Comparison of ENCODE assay signal across 9 mouse cellular contexts in genomic region chr2:103817145-103817895, GRCm38 (mm10). TPM values are rescaled to one million over a fixed set of nuclear protein-coding genes. Genes with fewer than 3 reads are reported as not detected.
DNase-seq lines count a peak whose midpoint lies in the region; ATAC-seq and TF ChIP-seq lines count a peak whose summit lies in the region.
"Had no signal": no experiment of that assay in that cellular context is flagged by ENCODE, and none has a peak within 500 bp of the region (broad histone marks: within the 10 kb centered on the region; RNA-seq: fewer than 3 reads in every experiment).

No protein-coding gene starts in this region.

- no peak overlapping the region for H3K4me3 ChIP-seq in kidney, embryonic 14.5 days (ENCODE audit: low read length)
- H3K4me3 ChIP-seq in intestine, embryonic 14.5 days (ENCODE audit: low read depth, low read length) = 0 out of 2 replicates have a peak overlapping the region, but pooled peaks have one; percentile 3
- H3K4me3 ChIP-seq in forebrain, postnatal 0 days (ENCODE audit: low read depth, low read length) = no peak overlapping the region
- H3K4me3 ChIP-seq: layer of hippocampus, adult 2 months had no signal

- no peaks in the 10 kb centered on the region for H3K4me1 ChIP-seq in kidney, embryonic 14.5 days (ENCODE audit: control insufficient read depth, insufficient read depth, low read length)
- H3K4me1 ChIP-seq in intestine, embryonic 14.5 days (replicated peaks; ENCODE audit: control insufficient read depth, insufficient read depth, low read length) = no peaks in the 10 kb centered on the region
- no peaks in the 10 kb centered on the region for H3K4me1 ChIP-seq in forebrain, postnatal 0 days (ENCODE audit: insufficient read depth)

- H3K27me3 ChIP-seq in kidney, embryonic 14.5 days (ENCODE audit: control insufficient read depth, insufficient read depth, low read length) = no peaks in the 10 kb centered on the region
- no peaks in the 10 kb centered on the region for H3K27me3 ChIP-seq in intestine, embryonic 14.5 days (replicated peaks; ENCODE audit: control insufficient read depth, insufficient read depth, low read length)
- H3K27me3 ChIP-seq in forebrain, postnatal 0 days (ENCODE audit: insufficient read depth, low read length) = no peaks in the 10 kb centered on the region

- no peak for DNase-seq in kidney, adult 8-10 months
- DNase-seq in brain, embryonic 14.5 days (ENCODE audit: low read depth) = peak; percentile 43
- no peak for DNase-seq in intestine, embryonic 14.5 days (ENCODE audit: low spot score)
- peak; percentile 68 for DNase-seq in mesoderm, embryonic 11.5 days (ENCODE audit: low read depth, low spot score)
- no peak for DNase-seq in cerebellum, adult 11-12 months
- DNase-seq in forebrain, postnatal 0 days = no peak
- DNase-seq in right cerebral cortex, adult 2 months (ENCODE audit: low spot score in 2 of 2) = no peak

- H3K36me3 ChIP-seq in kidney, embryonic 14.5 days (ENCODE audit: control insufficient read depth, insufficient read depth, low read length) = no peaks in the 10 kb centered on the region
- H3K36me3 ChIP-seq in intestine, embryonic 14.5 days (ENCODE audit: control insufficient read depth, insufficient read depth, low read length) = no peaks in the 10 kb centered on the region
- no peaks in the 10 kb centered on the region for H3K36me3 ChIP-seq in forebrain, postnatal 0 days (ENCODE audit: insufficient read depth)

- no peak overlapping the region for H3K9ac ChIP-seq in kidney, embryonic 14.5 days (ENCODE audit: low read depth, low read length)
- no peak overlapping the region for H3K9ac ChIP-seq in intestine, embryonic 14.5 days (ENCODE audit: low read length)
- H3K9ac ChIP-seq in forebrain, postnatal 0 days = no peak overlapping the region

- peak overlapping the region; percentile 22 for H3K4me2 ChIP-seq in kidney, embryonic 14.5 days (replicated peaks; ENCODE audit: low read depth, low read length)
- H3K4me2 ChIP-seq in intestine, embryonic 14.5 days (ENCODE audit: low read length) = peak overlapping the region; percentile 34
- no peak overlapping the region for H3K4me2 ChIP-seq in forebrain, postnatal 0 days (ENCODE audit: low read depth)

- 43% methylated on average over 6 of the region's 6 CpGs for WGBS in kidney, embryonic 14.5 days
- WGBS in intestine, embryonic 14.5 days = 31% methylated on average over 6 of the region's 6 CpGs
- 39% methylated on average over 6 of the region's 6 CpGs for WGBS in forebrain, postnatal 0 days

- TF ChIP-seq CTCF in brain, embryonic 14.5 days (IDR thresholded peaks at IDR 0.05; ENCODE audit: borderline replicate concordance, extremely low read depth, insufficient read depth, insufficient read length) = no peak
- no peak for TF ChIP-seq CTCF in forebrain, postnatal 0 days (IDR thresholded peaks at IDR 0.05; ENCODE audit: low read depth)

- H3K9me3 ChIP-seq in kidney, embryonic 14.5 days (ENCODE audit: control insufficient read depth, low read length) = no peaks in the 10 kb centered on the region
- H3K9me3 ChIP-seq in intestine, embryonic 14.5 days (ENCODE audit: control insufficient read depth, low read length) = no peaks in the 10 kb centered on the region
- no peaks in the 10 kb centered on the region for H3K9me3 ChIP-seq in forebrain, postnatal 0 days (ENCODE audit: low read length)

- H3K27ac ChIP-seq in kidney, embryonic 14.5 days (ENCODE audit: low read depth, low read length) = no peak overlapping the region
- H3K27ac ChIP-seq in intestine, embryonic 14.5 days (ENCODE audit: low read depth) = no peak overlapping the region
- H3K27ac ChIP-seq in forebrain, postnatal 0 days (ENCODE audit: low read depth, low read length) = no peak overlapping the region
- H3K27ac ChIP-seq: layer of hippocampus, adult 2 months had no signal

- ATAC-seq in kidney, embryonic 14.5 days (ENCODE audit: low FRiP score, low TSS enrichment) = no peak
- peak; percentile 71; the same call in 1 of the 2 replicates for ATAC-seq in intestine, embryonic 14.5 days (replicated peaks; ENCODE audit: low FRiP score, low TSS enrichment, low read depth)
- no peak for ATAC-seq in forebrain, postnatal 0 days

- TF ChIP-seq POLR2A in brain, embryonic 14.5 days (IDR thresholded peaks at IDR 0.05; ENCODE audit: borderline replicate concordance, extremely low read depth, insufficient read depth, insufficient read length, poor library complexity, severe bottlenecking) = no peak

RNA-seq across cellular contexts. Expression of gene Caprin1, which starts 19.9 kb away (rescaled TPM):
- 215 and 448 TPM in 2 replicates for polyA plus RNA-seq in kidney, embryonic 14.5 days (2014; fragmentation: Nextera tagmentation; extraction: Ambion mirVana)
- polyA plus RNA-seq in brain, embryonic 14.5 days (2012; rRNA removed) = 331 and 389 TPM in 2 replicates
- 344 and 378 TPM in 2 replicates for polyA plus RNA-seq in intestine, embryonic 14.5 days (2014; fragmentation: Nextera tagmentation; extraction: Ambion mirVana)
- 342 and 369 TPM in 2 replicates for total RNA-seq in forebrain, postnatal 0 days (2014; rRNA removed)
- polyA plus RNA-seq in forebrain, postnatal 0 days (2015; fragmentation: Nextera tagmentation; extraction: Ambion mirVana) = 233 and 253 TPM in 2 replicates

RNA-seq across cellular contexts. Expression of gene Nat10, which starts 56.2 kb away (rescaled TPM):
- 19.6 and 34.2 TPM in 2 replicates for polyA plus RNA-seq in kidney, embryonic 14.5 days (2014; fragmentation: Nextera tagmentation; extraction: Ambion mirVana)
- polyA plus RNA-seq in brain, embryonic 14.5 days (2012; rRNA removed) = 58.0 and 74.1 TPM in 2 replicates
- polyA plus RNA-seq in intestine, embryonic 14.5 days (2014; fragmentation: Nextera tagmentation; extraction: Ambion mirVana) = 39.0 and 39.3 TPM in 2 replicates
- 43.5 and 49.2 TPM in 2 replicates for total RNA-seq in forebrain, postnatal 0 days (2014; rRNA removed)
- 11.7 and 13.9 TPM in 2 replicates for polyA plus RNA-seq in forebrain, postnatal 0 days (2015; fragmentation: Nextera tagmentation; extraction: Ambion mirVana)

Comparison
In these comparisons a context has a peak if more than half of its experiments do, and no peak if none do; other contexts are left out.
1. DNase-seq: peak in brain, embryonic 14.5 days (single experiment) and mesoderm, embryonic 11.5 days (single experiment); none in kidney, adult 8-10 months (0 of 2), intestine, embryonic 14.5 days (single experiment), cerebellum, adult 11-12 months (single experiment), forebrain, postnatal 0 days (single experiment) and right cerebral cortex, adult 2 months (0 of 2).